Mouse (Mus musculus): Measurements from ENCODE around the gene 1700030J22Rik. TPM values are rescaled to one million over a fixed set of nuclear protein-coding genes. Genes with fewer than 3 reads are reported as not detected.

1700030J22Rik gene
- polyA plus RNA-seq, 1 experiment from 2014 or later: 4.4 TPM

DNA sequence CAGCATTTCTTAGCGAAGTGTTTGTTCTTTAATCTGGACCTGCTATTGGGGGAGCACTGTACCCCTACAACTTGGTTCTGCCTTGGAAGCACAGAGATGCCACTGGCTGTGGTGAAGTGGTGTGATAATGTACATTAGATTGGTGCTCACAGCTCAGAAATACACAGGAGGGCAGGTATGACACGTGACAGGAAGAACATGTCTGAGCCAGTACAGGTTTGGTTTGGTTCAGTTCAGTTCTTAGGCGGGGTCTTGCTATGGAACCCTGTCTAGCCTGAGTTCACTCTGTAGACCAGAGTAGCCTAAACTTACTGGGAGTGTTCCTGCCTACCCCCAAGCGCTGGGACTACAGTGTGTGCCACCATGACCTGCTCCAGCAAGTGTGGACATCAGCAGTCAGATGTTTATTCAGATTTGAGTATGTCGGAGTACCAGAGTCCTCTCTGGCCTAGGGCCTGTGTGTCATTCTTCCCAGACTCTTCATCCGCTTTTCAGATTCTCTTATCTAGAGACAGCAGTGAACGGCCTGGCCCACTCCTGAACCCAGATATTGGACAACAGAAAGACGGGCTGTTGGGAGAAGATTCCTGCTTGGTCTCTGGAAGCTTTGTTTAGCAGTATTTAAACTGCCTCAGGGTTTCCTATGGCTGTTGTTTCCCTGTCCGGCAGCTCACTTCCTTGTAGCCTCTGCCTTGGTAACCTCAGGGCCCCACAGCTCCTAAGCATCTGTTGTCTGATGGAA is 33.4 kb downstream of the 1700030J22Rik start:
- no peaks in the 10 kb centered on the region for H3K36me3 ChIP-seq (ENCODE audit: control insufficient read depth, insufficient read depth, low read length)
- no peak overlapping the region for H3K27ac ChIP-seq (ENCODE audit: low read depth, low read length)
- no peak overlapping the region for H3K4me2 ChIP-seq (ENCODE audit: low read depth, low read length, severe bottlenecking)
- H3K4me3 ChIP-seq (ENCODE audit: low read depth, low read length): no peak overlapping the region
- DNase-seq (ENCODE audit: low spot score) (no peak), ATAC-seq (replicated peaks; ENCODE audit: low FRiP score) (no peak)
- peaks cover 9% of the 10 kb centered on the region for H3K4me1 ChIP-seq (replicated peaks; ENCODE audit: control insufficient read depth, insufficient read depth, low read length)
- no peaks in the 10 kb centered on the region for H3K27me3 ChIP-seq (ENCODE audit: control insufficient read depth, insufficient read depth, low read length)
- no peaks in the 10 kb centered on the region for H3K9me3 ChIP-seq (ENCODE audit: control insufficient read depth, low read length)
- no peak overlapping the region for H3K9ac ChIP-seq (ENCODE audit: low read length)
- WGBS: 91% methylated on average over 9 of the region's 9 CpGs

DNA sequence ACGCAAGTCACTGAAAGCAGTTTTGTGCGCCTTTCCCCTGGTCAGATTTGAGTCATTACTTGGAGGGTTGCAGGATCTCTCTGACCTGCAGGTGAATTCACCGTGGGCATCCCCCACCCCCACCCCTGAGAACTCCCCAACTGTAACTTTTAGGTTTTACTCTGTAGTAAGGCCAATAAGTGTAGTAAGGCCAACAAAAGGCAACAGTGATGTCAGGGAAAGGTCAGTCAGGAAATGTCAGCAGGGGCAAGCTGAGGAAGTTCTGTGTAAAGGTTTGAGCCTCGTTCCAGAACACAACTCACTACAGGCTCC is 34.4 kb downstream of the 1700030J22Rik start:
- H3K4me2 ChIP-seq (ENCODE audit: low read depth, low read length, severe bottlenecking): peak overlapping the region; percentile 97
- H3K36me3 ChIP-seq (ENCODE audit: control insufficient read depth, insufficient read depth, low read length): no peaks in the 10 kb centered on the region
- peak overlapping the region; percentile 85 for H3K9ac ChIP-seq (ENCODE audit: low read length)
- H3K27me3 ChIP-seq (ENCODE audit: control insufficient read depth, insufficient read depth, low read length): no peaks in the 10 kb centered on the region
- 21% methylated on average over 4 of the region's 4 CpGs for WGBS
- H3K4me3 ChIP-seq (ENCODE audit: low read depth, low read length): peak overlapping the region; percentile 94
- H3K9me3 ChIP-seq (ENCODE audit: control insufficient read depth, low read length): no peaks in the 10 kb centered on the region
- peaks cover 9% of the 10 kb centered on the region for H3K4me1 ChIP-seq (replicated peaks; ENCODE audit: control insufficient read depth, insufficient read depth, low read length)
- no peak for ATAC-seq (replicated peaks; ENCODE audit: low FRiP score)
- no peak for DNase-seq (ENCODE audit: low spot score)
- H3K27ac ChIP-seq (ENCODE audit: low read depth, low read length): no peak overlapping the region

DNA sequence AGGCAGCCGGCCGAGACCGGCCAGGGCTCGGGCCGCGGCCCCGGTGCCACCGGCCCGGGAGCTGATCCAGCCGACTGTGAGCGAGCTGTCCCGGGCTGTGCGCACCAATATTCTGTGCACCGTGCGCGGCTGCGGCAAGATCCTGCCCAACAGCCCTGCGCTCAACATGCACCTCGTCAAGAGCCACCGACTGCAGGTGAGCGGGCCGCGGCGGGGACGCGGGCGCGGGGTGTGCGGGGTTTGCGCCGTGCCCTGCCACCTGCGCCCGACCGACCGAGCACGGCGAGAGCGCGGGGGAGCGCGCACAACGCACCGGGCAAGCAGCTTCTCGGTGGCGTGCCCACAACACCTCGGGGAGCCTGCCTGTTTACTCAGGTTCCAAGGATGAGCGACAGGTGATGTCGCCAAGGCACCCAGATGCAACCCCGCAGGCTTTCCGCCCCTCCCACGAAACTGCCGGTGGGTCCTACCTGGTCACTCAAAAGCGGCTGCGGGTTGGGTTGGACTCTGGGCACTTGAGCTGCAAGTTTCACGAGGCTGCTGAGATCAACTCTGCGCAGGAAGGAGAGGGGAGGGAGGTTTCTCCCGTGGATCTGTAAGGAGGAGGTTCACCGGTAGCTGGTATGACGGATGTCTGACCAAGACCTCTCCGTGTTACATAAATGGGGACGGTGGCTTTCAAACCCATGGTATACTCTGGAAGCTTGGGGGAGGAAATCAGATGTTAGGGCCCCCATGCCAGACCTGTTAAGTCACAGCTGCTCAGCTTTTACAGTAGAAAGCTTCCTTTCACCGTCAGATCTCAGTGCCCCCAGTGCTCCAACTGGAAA is 35.0 kb downstream of the 1700030J22Rik start:
- WGBS: under 1% methylated on average over 62 of the region's 62 CpGs
- Histone ChIP-seq H3K4me2 (ENCODE audit: low read depth, low read length, severe bottlenecking) (peak overlapping the region; percentile 97), H3K27ac (ENCODE audit: low read depth, low read length) (no peak overlapping the region), H3K9ac (ENCODE audit: low read length) (peak overlapping the region; percentile 85), H3K4me1 (replicated peaks; ENCODE audit: control insufficient read depth, insufficient read depth, low read length) (peaks cover 9% of the 10 kb centered on the region), H3K36me3 (ENCODE audit: control insufficient read depth, insufficient read depth, low read length) (no peaks in the 10 kb centered on the region), H3K9me3 (ENCODE audit: control insufficient read depth, low read length) (no peaks in the 10 kb centered on the region), H3K27me3 (ENCODE audit: control insufficient read depth, insufficient read depth, low read length) (no peaks in the 10 kb centered on the region), H3K4me3 (ENCODE audit: low read depth, low read length) (peak overlapping the region; percentile 94)
- ATAC-seq (replicated peaks; ENCODE audit: low FRiP score): peak; percentile 81; the same call in 1 of the 2 replicates
- peak; percentile 58 for DNase-seq (ENCODE audit: low spot score)

DNA sequence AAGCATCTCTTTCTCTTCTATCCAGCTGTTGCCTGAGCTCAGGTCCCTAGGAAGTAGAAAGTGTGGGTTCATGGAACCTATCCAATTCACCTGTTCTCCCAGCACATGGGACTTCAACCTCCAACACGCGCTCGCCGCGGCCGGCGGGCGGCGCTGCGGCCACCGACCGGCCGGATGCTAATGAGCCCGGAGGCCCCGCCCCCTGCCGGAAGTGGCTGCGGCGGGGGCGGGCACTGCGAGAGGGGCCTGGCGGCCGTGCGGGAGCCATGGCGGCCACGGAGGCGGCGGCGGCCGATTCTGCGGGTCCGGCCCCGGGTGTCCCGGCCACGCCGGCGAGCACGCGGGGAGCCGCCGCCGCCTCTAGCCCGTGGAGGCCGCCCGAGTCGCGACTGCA is 35.6 kb downstream of the 1700030J22Rik start, which contains the start of gene Atmin:
Gene Atmin (plus strand): TSS at position 233 of the 394 bp plus-strand sequence.
- Histone ChIP-seq H3K4me3 (ENCODE audit: low read depth, low read length) (peak within 1 kb of the TSS; percentile 94), H3K4me2 (ENCODE audit: low read depth, low read length, severe bottlenecking) (peak within 1 kb of the TSS; percentile 97), H3K27me3 (ENCODE audit: control insufficient read depth, insufficient read depth, low read length) (no peaks in the 10 kb centered on the region), H3K27ac (ENCODE audit: low read depth, low read length) (no peak within 1 kb of the TSS), H3K9ac (ENCODE audit: low read length) (peak within 1 kb of the TSS; percentile 85), H3K36me3 (ENCODE audit: control insufficient read depth, insufficient read depth, low read length) (no peaks in the 10 kb centered on the region), H3K4me1 (replicated peaks; ENCODE audit: control insufficient read depth, insufficient read depth, low read length) (peaks cover 9% of the 10 kb centered on the region), H3K9me3 (ENCODE audit: control insufficient read depth, low read length) (no peaks in the 10 kb centered on the region)
- 0% methylated on average over 44 of the region's 46 CpGs for WGBS
- DNase-seq (ENCODE audit: low spot score) (peak; percentile 93), ATAC-seq (replicated peaks; ENCODE audit: low FRiP score) (peak; percentile 92)

DNA sequence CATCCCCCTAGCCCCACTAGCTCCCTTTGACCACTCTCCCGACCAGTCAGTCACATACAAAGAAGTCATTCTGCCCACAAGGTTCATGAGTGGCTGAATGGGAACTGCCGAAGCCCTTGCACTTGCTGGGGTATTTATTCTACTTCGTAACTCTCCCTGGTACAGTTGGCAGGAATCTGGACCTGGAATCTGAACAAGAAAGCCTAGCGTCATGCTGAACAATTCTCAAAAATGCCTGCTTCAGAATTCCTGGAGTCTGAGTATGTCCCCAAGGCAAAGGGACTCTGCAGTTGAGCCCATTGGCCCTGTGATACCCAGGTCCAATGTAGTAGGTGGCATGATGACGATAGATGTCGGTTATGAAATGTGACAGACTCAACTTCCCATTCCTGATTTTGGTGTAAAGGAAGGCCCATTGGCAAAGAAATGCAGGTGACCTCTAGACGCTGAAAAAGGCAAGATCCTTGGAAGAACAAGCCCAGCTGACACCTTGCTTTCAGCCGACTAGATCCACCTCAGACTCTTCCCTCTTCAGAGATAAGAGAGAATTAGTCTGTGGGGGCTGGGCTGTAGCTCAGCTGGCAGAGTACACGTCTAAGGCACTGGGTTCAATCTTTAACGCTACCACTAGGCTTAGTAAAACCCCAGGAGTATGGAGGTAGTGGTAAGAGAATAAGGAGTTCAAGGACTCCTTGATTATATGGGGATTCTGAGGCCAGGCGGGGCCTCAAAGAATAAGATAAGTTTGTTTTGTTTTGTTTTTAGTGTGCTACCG is 36.3 kb downstream of the 1700030J22Rik start:
- DNase-seq (ENCODE audit: low spot score) (no peak), ATAC-seq (replicated peaks; ENCODE audit: low FRiP score) (no peak)
- WGBS: 81% methylated on average over 12 of the region's 12 CpGs
- Histone ChIP-seq H3K4me3 (ENCODE audit: low read depth, low read length) (no peak overlapping the region), H3K9me3 (ENCODE audit: control insufficient read depth, low read length) (no peaks in the 10 kb centered on the region), H3K4me2 (ENCODE audit: low read depth, low read length, severe bottlenecking) (no peak overlapping the region), H3K4me1 (replicated peaks; ENCODE audit: control insufficient read depth, insufficient read depth, low read length) (peaks cover 9% of the 10 kb centered on the region), H3K27ac (ENCODE audit: low read depth, low read length) (no peak overlapping the region), H3K36me3 (ENCODE audit: control insufficient read depth, insufficient read depth, low read length) (no peaks in the 10 kb centered on the region), H3K9ac (ENCODE audit: low read length) (no peak overlapping the region), H3K27me3 (ENCODE audit: control insufficient read depth, insufficient read depth, low read length) (no peaks in the 10 kb centered on the region)

DNA sequence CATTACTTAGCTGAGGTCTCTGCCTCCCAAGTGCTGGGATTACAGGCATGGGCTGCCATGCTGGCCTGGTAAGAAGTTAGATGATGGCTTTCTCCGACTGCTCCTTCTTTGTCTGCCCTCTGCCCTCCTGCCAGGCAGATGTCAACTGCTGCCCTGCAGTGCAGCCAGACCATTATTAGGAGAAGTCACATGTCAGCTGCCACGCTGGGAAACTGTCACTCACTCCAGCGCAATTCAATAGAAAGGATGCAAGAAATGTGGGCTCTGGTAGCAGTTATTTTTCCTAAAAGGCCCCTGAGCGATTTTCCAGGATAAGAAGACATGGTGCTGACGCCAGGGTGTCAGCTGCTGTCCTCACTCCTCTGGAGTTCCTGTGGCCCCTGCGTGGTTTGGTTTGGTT is 43.3 kb downstream of the 1700030J22Rik start:
- Histone ChIP-seq H3K27me3 (ENCODE audit: control insufficient read depth, insufficient read depth, low read length) (no peaks in the 10 kb centered on the region), H3K4me1 (replicated peaks; ENCODE audit: control insufficient read depth, insufficient read depth, low read length) (no peaks in the 10 kb centered on the region), H3K4me2 (ENCODE audit: low read depth, low read length, severe bottlenecking) (no peak overlapping the region), H3K27ac (ENCODE audit: low read depth, low read length) (no peak overlapping the region), H3K9ac (ENCODE audit: low read length) (no peak overlapping the region), H3K4me3 (ENCODE audit: low read depth, low read length) (no peak overlapping the region), H3K9me3 (ENCODE audit: control insufficient read depth, low read length) (no peaks in the 10 kb centered on the region), H3K36me3 (ENCODE audit: control insufficient read depth, insufficient read depth, low read length) (peaks cover 5% of the 10 kb centered on the region)
- DNase-seq (ENCODE audit: low spot score): no peak
- WGBS: 55% methylated on average over 6 of the region's 6 CpGs
- ATAC-seq (replicated peaks; ENCODE audit: low FRiP score): no peak

DNA sequence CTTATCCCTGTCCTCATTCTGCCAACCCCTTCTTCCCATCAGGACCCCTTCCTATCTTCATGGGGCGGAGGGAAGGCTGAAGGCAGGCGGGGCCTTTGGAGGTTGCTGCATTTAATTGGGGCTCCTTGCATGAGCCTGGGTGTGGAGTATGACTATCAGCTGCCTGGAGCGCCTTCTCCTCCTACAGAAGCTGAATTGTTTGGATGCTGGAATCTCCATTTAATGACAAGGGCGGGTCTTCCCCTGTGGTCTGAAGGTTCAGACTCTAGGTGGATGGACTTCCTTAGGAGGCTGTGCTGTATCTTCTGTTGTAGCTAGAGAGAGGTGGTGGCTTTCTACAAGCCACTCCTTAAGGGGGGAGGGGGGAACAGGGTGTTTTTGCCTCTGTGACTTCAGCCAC is 43.8 kb downstream of the 1700030J22Rik start:
- no peaks in the 10 kb centered on the region for H3K27me3 ChIP-seq (ENCODE audit: control insufficient read depth, insufficient read depth, low read length)
- H3K4me2 ChIP-seq (ENCODE audit: low read depth, low read length, severe bottlenecking): no peak overlapping the region
- 87% methylated on average over 4 of the region's 4 CpGs for WGBS
- H3K9me3 ChIP-seq (ENCODE audit: control insufficient read depth, low read length): no peaks in the 10 kb centered on the region
- ATAC-seq (replicated peaks; ENCODE audit: low FRiP score): no peak
- no peak overlapping the region for H3K9ac ChIP-seq (ENCODE audit: low read length)
- peaks cover 5% of the 10 kb centered on the region for H3K36me3 ChIP-seq (ENCODE audit: control insufficient read depth, insufficient read depth, low read length)
- H3K4me3 ChIP-seq (ENCODE audit: low read depth, low read length): no peak overlapping the region
- no peak for DNase-seq (ENCODE audit: low spot score)
- no peaks in the 10 kb centered on the region for H3K4me1 ChIP-seq (replicated peaks; ENCODE audit: control insufficient read depth, insufficient read depth, low read length)
- H3K27ac ChIP-seq (ENCODE audit: low read depth, low read length): no peak overlapping the region

DNA sequence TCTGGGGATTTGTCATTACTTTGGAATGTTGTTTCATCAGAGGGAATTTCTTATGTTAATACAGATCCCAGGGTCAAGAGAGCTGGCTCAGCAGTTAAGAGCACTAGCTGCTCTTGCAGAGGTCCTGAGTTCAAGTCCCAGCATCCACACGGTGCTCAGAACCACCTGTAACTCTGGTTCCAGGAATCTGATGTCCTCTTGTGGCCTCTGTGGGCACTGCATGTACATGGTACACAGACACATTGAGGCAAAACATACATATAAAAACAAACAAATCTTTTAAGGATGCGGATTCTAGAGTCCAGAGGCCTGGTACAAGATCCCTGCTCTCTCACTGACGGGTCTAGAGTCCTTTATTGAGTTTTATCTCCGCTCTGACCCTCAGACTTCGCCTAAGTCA is 50.2 kb downstream of the 1700030J22Rik start:
- 92% methylated on average over 5 of the region's 5 CpGs for WGBS
- DNase-seq (ENCODE audit: low spot score) (no peak), ATAC-seq (replicated peaks; ENCODE audit: low FRiP score) (no peak)
- H3K27ac ChIP-seq (ENCODE audit: low read depth, low read length): no peak overlapping the region
- no peak overlapping the region for H3K4me2 ChIP-seq (ENCODE audit: low read depth, low read length, severe bottlenecking)
- no peaks in the 10 kb centered on the region for H3K27me3 ChIP-seq (ENCODE audit: control insufficient read depth, insufficient read depth, low read length)
- no peak overlapping the region for H3K4me3 ChIP-seq (ENCODE audit: low read depth, low read length)
- H3K36me3 ChIP-seq (ENCODE audit: control insufficient read depth, insufficient read depth, low read length): peaks cover 5% of the 10 kb centered on the region; the same call in 1 of the 2 replicates
- no peak overlapping the region for H3K9ac ChIP-seq (ENCODE audit: low read length)
- H3K9me3 ChIP-seq (ENCODE audit: control insufficient read depth, low read length): no peaks in the 10 kb centered on the region
- no peaks in the 10 kb centered on the region for H3K4me1 ChIP-seq (replicated peaks; ENCODE audit: control insufficient read depth, insufficient read depth, low read length)

All from forebrain, embryonic 11.5 days (tissue).